Mouse (Mus musculus) MEL (cell line): Measurements from ENCODE around the gene Il11ra1.
"Not testable (repeated sequence)": the region's sequence is repeated elsewhere in the genome, so short reads cannot be mapped to it uniquely, and the experiment has no call there.

Experiments used
- BHLHE40 ChIP-seq: IDR thresholded peaks from 2 replicates; pipeline ENCODE4 v1.6.1; 2012; ENCODE audit warnings: low read depth, mild to moderate bottlenecking, inconsistent platforms, low read length, improper control_type of control experiment, borderline replicate concordance
- CTCF ChIP-seq, 3 experiments: IDR thresholded peaks in 2 of 3; conservative IDR thresholded peaks in 1 of 3; 2 replicates each; pipeline ENCODE4 v1.5.1; 2011 to 2012; ENCODE audit warnings: low read length in 3 of 3, low read depth in 2 of 3, mild to moderate bottlenecking in 2 of 3, improper control_type of control experiment in 1 of 3, inconsistent platforms in 1 of 3, mixed read lengths in 1 of 3, moderate library complexity in 1 of 3; ENCODE audit not compliant: control insufficient read depth in 1 of 3, insufficient read depth in 1 of 3, poor library complexity in 1 of 3, severe bottlenecking in 1 of 3
- E2F4 ChIP-seq: IDR thresholded peaks from 2 replicates; pipeline ENCODE4 v1.6.1; 2011; ENCODE audit warnings: low read depth, low read length, improper control_type of control experiment, borderline replicate concordance
- EP300 ChIP-seq, 2 experiments: IDR thresholded peaks; 2 replicates each; pipeline ENCODE4 v1.6.1; 2011; ENCODE audit warnings: improper control_type of control experiment in 2 of 2, low read length in 2 of 2, low read depth in 1 of 2, mild to moderate bottlenecking in 1 of 2
- GATA1 ChIP-seq: IDR thresholded peaks from 2 replicates; pipeline ENCODE4 v1.6.1; 2011; ENCODE audit warnings: low read depth, low read length, improper control_type of control experiment
- HCFC1 ChIP-seq: IDR thresholded peaks from 2 replicates; pipeline ENCODE4 v1.6.1; 2012; ENCODE audit warnings: low read depth, mild to moderate bottlenecking, inconsistent platforms, low read length, improper control_type of control experiment, moderate library complexity
- MAFK ChIP-seq: IDR thresholded peaks from 2 replicates; pipeline ENCODE4 v1.6.1; 2011; ENCODE audit warnings: low read depth, mild to moderate bottlenecking, low read length, improper control_type of control experiment, borderline replicate concordance
- MAZ ChIP-seq: IDR thresholded peaks from 2 replicates; pipeline ENCODE4 v1.6.1; 2012; ENCODE audit warnings: low read depth, mild to moderate bottlenecking, inconsistent platforms, low read length, improper control_type of control experiment
- MXI1 ChIP-seq: IDR thresholded peaks from 2 replicates; pipeline ENCODE4 v1.6.1; 2011; ENCODE audit warnings: mild to moderate bottlenecking, low read depth, low read length, improper control_type of control experiment
- MYC ChIP-seq: IDR thresholded peaks from 2 replicates; pipeline ENCODE4 v1.6.1; 2011; ENCODE audit warnings: low read depth, mild to moderate bottlenecking, low read length, improper control_type of control experiment, moderate library complexity
- POLR2A ChIP-seq, 2 experiments: IDR thresholded peaks; 2 replicates each; pipeline ENCODE4 v1.6.1; 2011 to 2012; ENCODE audit warnings: low read length in 2 of 2, mild to moderate bottlenecking in 2 of 2, control low read depth in 1 of 2, improper control_type of control experiment in 1 of 2, low read depth in 1 of 2, moderate library complexity in 1 of 2; ENCODE audit not compliant: control insufficient read depth in 1 of 2, insufficient read depth in 1 of 2, poor library complexity in 1 of 2
- POLR2AphosphoS5 ChIP-seq: IDR thresholded peaks from 2 replicates; pipeline ENCODE4 v1.6.1; 2012; ENCODE audit warnings: low read depth, borderline replicate concordance, mild to moderate bottlenecking, inconsistent platforms, low read length, moderate library complexity, mixed read lengths

- not testable (repeated sequence) for TF ChIP-seq GATA1; MYC; POLR2AphosphoS5; POLR2A (IDR thresholded peaks at IDR 0.05; ENCODE audit: control insufficient read depth in 1 of 2, insufficient read depth in 1 of 2, low read depth in 1 of 2, low read length in 2 of 2, poor library complexity in 1 of 2); E2F4; CTCF (IDR thresholded peaks at IDR 0.05 in 2 of 3, conservative IDR thresholded peaks at IDR 0.05 in 1 of 3; ENCODE audit: control insufficient read depth in 1 of 3, insufficient read depth in 1 of 3, low read depth in 2 of 3, low read length in 3 of 3, poor library complexity in 1 of 3, severe bottlenecking in 1 of 3); MXI1; MAFK; EP300 (IDR thresholded peaks at IDR 0.05; ENCODE audit: low read depth in 1 of 2, low read length in 2 of 2); MAZ; BHLHE40; HCFC1
Observed at GRCm38 (mm10) chr4:41762688-41763114, 62.9 kb downstream of the Il11ra1 start.
